Mouse (Mus musculus): ENCODE measurements around the gene Arhgdia. TPM values are rescaled to one million over a fixed set of nuclear protein-coding genes. Genes with fewer than 3 reads are reported as not detected.

Gene Arhgdia
- polyA plus RNA-seq (2014; fragmentation: Illumina TruSeq; extraction: RNeasy Lipid Tissue Mini Kit (QIAGEN cat#74804); ENCODE audit: low read depth, low replicate concordance) = 159 TPM

GRCm38 (mm10) chr11:120581490-120582267 is at the start of gene Arhgdia:
Arhgdia (minus strand) TSS chr11:120581624.

GRCm38 (mm10) chr11:120625152-120625775 is 43.8 kb upstream of the Arhgdia start, which contains the start of gene Sirt7:
Sirt7 (minus strand) TSS chr11:120625240.

GRCm38 (mm10) chr11:120617519-120618112 is 36.2 kb upstream of the Arhgdia start, which contains the start of gene Pcyt2:
Pcyt2 (minus strand) TSS chr11:120617936.

GRCm38 (mm10) chr11:120608241-120609034 is 27.0 kb upstream of the Arhgdia start, which contains the start of gene Npb:
Npb (plus strand) TSS chr11:120608477.

GRCm38 (mm10) chr11:120598283-120598989 is 17.0 kb upstream of the Arhgdia start, which contains the start of the genes Alyref and Anapc11:
Alyref (minus strand) TSS chr11:120598365.
Anapc11 (plus strand) TSS chr11:120598421.

GRCm38 (mm10) chr11:120572752-120573584 is 8.5 kb downstream of the Arhgdia start, which contains the start of gene P4hb:
P4hb (minus strand) TSS chr11:120573253.

GRCm38 (mm10) chr11:120550810-120551440 is 30.5 kb downstream of the Arhgdia start, which contains the start of gene Ppp1r27:
Ppp1r27 (minus strand) TSS chr11:120551132.

GRCm38 (mm10) chr11:120549168-120549945 is 32.1 kb downstream of the Arhgdia start, which contains the start of gene Mcrip1:
Mcrip1 (minus strand) TSS chr11:120549727.

GRCm38 (mm10) chr11:120530085-120530964 is 51.1 kb downstream of the Arhgdia start, which contains the start of gene Gcgr:
Gcgr (plus strand) TSS chr11:120530699.

Other genes with a start within 250 kb of the Arhgdia start
- 443 TPM for gene Actg1, start 233.1 kb downstream of the Arhgdia start, polyA plus RNA-seq (2014; fragmentation: Illumina TruSeq; extraction: RNeasy Lipid Tissue Mini Kit (QIAGEN cat#74804); ENCODE audit: low read depth, low replicate concordance)
- gene Fscn2, start 220.1 kb downstream of the Arhgdia start, polyA plus RNA-seq (2014; fragmentation: Illumina TruSeq; extraction: RNeasy Lipid Tissue Mini Kit (QIAGEN cat#74804); ENCODE audit: low read depth, low replicate concordance) = not detected
- 12.4 TPM for gene Faap100, start 202.9 kb downstream of the Arhgdia start, polyA plus RNA-seq (2014; fragmentation: Illumina TruSeq; extraction: RNeasy Lipid Tissue Mini Kit (QIAGEN cat#74804); ENCODE audit: low read depth, low replicate concordance)
- 46.6 TPM for gene Nploc4, start 143.9 kb downstream of the Arhgdia start, polyA plus RNA-seq (2014; fragmentation: Illumina TruSeq; extraction: RNeasy Lipid Tissue Mini Kit (QIAGEN cat#74804); ENCODE audit: low read depth, low replicate concordance)
- not detected for gene Tspan10, start 139.0 kb downstream of the Arhgdia start, polyA plus RNA-seq (2014; fragmentation: Illumina TruSeq; extraction: RNeasy Lipid Tissue Mini Kit (QIAGEN cat#74804); ENCODE audit: low read depth, low replicate concordance)
- gene Pde6g, start 128.1 kb downstream of the Arhgdia start, polyA plus RNA-seq (2014; fragmentation: Illumina TruSeq; extraction: RNeasy Lipid Tissue Mini Kit (QIAGEN cat#74804); ENCODE audit: low read depth, low replicate concordance) = 1.0 TPM
- gene Oxld1, start 123.6 kb downstream of the Arhgdia start, polyA plus RNA-seq (2014; fragmentation: Illumina TruSeq; extraction: RNeasy Lipid Tissue Mini Kit (QIAGEN cat#74804); ENCODE audit: low read depth, low replicate concordance) = 53.5 TPM
- 10.3 TPM for gene Ccdc137, start 123.5 kb downstream of the Arhgdia start, polyA plus RNA-seq (2014; fragmentation: Illumina TruSeq; extraction: RNeasy Lipid Tissue Mini Kit (QIAGEN cat#74804); ENCODE audit: low read depth, low replicate concordance)
- gene Arl16, start 114.0 kb downstream of the Arhgdia start, polyA plus RNA-seq (2014; fragmentation: Illumina TruSeq; extraction: RNeasy Lipid Tissue Mini Kit (QIAGEN cat#74804); ENCODE audit: low read depth, low replicate concordance) = 11.3 TPM
- gene Mrpl12, start 97.0 kb downstream of the Arhgdia start, polyA plus RNA-seq (2014; fragmentation: Illumina TruSeq; extraction: RNeasy Lipid Tissue Mini Kit (QIAGEN cat#74804); ENCODE audit: low read depth, low replicate concordance) = 230 TPM
- gene Slc25a10, start 89.8 kb downstream of the Arhgdia start, polyA plus RNA-seq (2014; fragmentation: Illumina TruSeq; extraction: RNeasy Lipid Tissue Mini Kit (QIAGEN cat#74804); ENCODE audit: low read depth, low replicate concordance) = 12.9 TPM
- 0.81 TPM for gene Gcgr, start 50.9 kb downstream of the Arhgdia start, polyA plus RNA-seq (2014; fragmentation: Illumina TruSeq; extraction: RNeasy Lipid Tissue Mini Kit (QIAGEN cat#74804); ENCODE audit: low read depth, low replicate concordance)
- gene Mcrip1, start 31.9 kb downstream of the Arhgdia start, polyA plus RNA-seq (2014; fragmentation: Illumina TruSeq; extraction: RNeasy Lipid Tissue Mini Kit (QIAGEN cat#74804); ENCODE audit: low read depth, low replicate concordance) = 64.9 TPM
- gene Ppp1r27, start 30.5 kb downstream of the Arhgdia start, polyA plus RNA-seq (2014; fragmentation: Illumina TruSeq; extraction: RNeasy Lipid Tissue Mini Kit (QIAGEN cat#74804); ENCODE audit: low read depth, low replicate concordance) = not detected
- gene P4hb, start 8.4 kb downstream of the Arhgdia start, polyA plus RNA-seq (2014; fragmentation: Illumina TruSeq; extraction: RNeasy Lipid Tissue Mini Kit (QIAGEN cat#74804); ENCODE audit: low read depth, low replicate concordance) = 176 TPM
- gene Alyref, start 16.7 kb upstream of the Arhgdia start, polyA plus RNA-seq (2014; fragmentation: Illumina TruSeq; extraction: RNeasy Lipid Tissue Mini Kit (QIAGEN cat#74804); ENCODE audit: low read depth, low replicate concordance) = 25.3 TPM
- 53.2 TPM for gene Anapc11, start 16.8 kb upstream of the Arhgdia start, polyA plus RNA-seq (2014; fragmentation: Illumina TruSeq; extraction: RNeasy Lipid Tissue Mini Kit (QIAGEN cat#74804); ENCODE audit: low read depth, low replicate concordance)
- gene Npb, start 26.9 kb upstream of the Arhgdia start, polyA plus RNA-seq (2014; fragmentation: Illumina TruSeq; extraction: RNeasy Lipid Tissue Mini Kit (QIAGEN cat#74804); ENCODE audit: low read depth, low replicate concordance) = not detected
- gene Pcyt2, start 36.3 kb upstream of the Arhgdia start, polyA plus RNA-seq (2014; fragmentation: Illumina TruSeq; extraction: RNeasy Lipid Tissue Mini Kit (QIAGEN cat#74804); ENCODE audit: low read depth, low replicate concordance) = 72.2 TPM
- gene Sirt7, start 43.6 kb upstream of the Arhgdia start, polyA plus RNA-seq (2014; fragmentation: Illumina TruSeq; extraction: RNeasy Lipid Tissue Mini Kit (QIAGEN cat#74804); ENCODE audit: low read depth, low replicate concordance) = 16.4 TPM
- 42.4 TPM for gene Mafg, start 52.0 kb upstream of the Arhgdia start, polyA plus RNA-seq (2014; fragmentation: Illumina TruSeq; extraction: RNeasy Lipid Tissue Mini Kit (QIAGEN cat#74804); ENCODE audit: low read depth, low replicate concordance)
- gene Pycr1, start 62.1 kb upstream of the Arhgdia start, polyA plus RNA-seq (2014; fragmentation: Illumina TruSeq; extraction: RNeasy Lipid Tissue Mini Kit (QIAGEN cat#74804); ENCODE audit: low read depth, low replicate concordance) = 2.0 TPM
- gene Myadml2, start 66.5 kb upstream of the Arhgdia start, polyA plus RNA-seq (2014; fragmentation: Illumina TruSeq; extraction: RNeasy Lipid Tissue Mini Kit (QIAGEN cat#74804); ENCODE audit: low read depth, low replicate concordance) = 61.7 TPM
- gene Notum, start 79.6 kb upstream of the Arhgdia start, polyA plus RNA-seq (2014; fragmentation: Illumina TruSeq; extraction: RNeasy Lipid Tissue Mini Kit (QIAGEN cat#74804); ENCODE audit: low read depth, low replicate concordance) = not detected
- 39.2 TPM for gene Aspscr1, start 91.3 kb upstream of the Arhgdia start, polyA plus RNA-seq (2014; fragmentation: Illumina TruSeq; extraction: RNeasy Lipid Tissue Mini Kit (QIAGEN cat#74804); ENCODE audit: low read depth, low replicate concordance)
- 53.4 TPM for gene Cenpx, start 132.1 kb upstream of the Arhgdia start, polyA plus RNA-seq (2014; fragmentation: Illumina TruSeq; extraction: RNeasy Lipid Tissue Mini Kit (QIAGEN cat#74804); ENCODE audit: low read depth, low replicate concordance)
- 12.1 TPM for gene Lrrc45, start 132.3 kb upstream of the Arhgdia start, polyA plus RNA-seq (2014; fragmentation: Illumina TruSeq; extraction: RNeasy Lipid Tissue Mini Kit (QIAGEN cat#74804); ENCODE audit: low read depth, low replicate concordance)
- gene Rac3, start 139.8 kb upstream of the Arhgdia start, polyA plus RNA-seq (2014; fragmentation: Illumina TruSeq; extraction: RNeasy Lipid Tissue Mini Kit (QIAGEN cat#74804); ENCODE audit: low read depth, low replicate concordance) = 4.0 TPM
- gene Dcxr, start 145.7 kb upstream of the Arhgdia start, polyA plus RNA-seq (2014; fragmentation: Illumina TruSeq; extraction: RNeasy Lipid Tissue Mini Kit (QIAGEN cat#74804); ENCODE audit: low read depth, low replicate concordance) = 23.6 TPM
- gene Cbr2, start 150.5 kb upstream of the Arhgdia start, polyA plus RNA-seq (2014; fragmentation: Illumina TruSeq; extraction: RNeasy Lipid Tissue Mini Kit (QIAGEN cat#74804); ENCODE audit: low read depth, low replicate concordance) = 30.3 TPM
- 3.6 TPM for gene Hmga1b, start 181.2 kb upstream of the Arhgdia start, polyA plus RNA-seq (2014; fragmentation: Illumina TruSeq; extraction: RNeasy Lipid Tissue Mini Kit (QIAGEN cat#74804); ENCODE audit: low read depth, low replicate concordance)
- 18.9 TPM for gene Rfng, start 202.6 kb upstream of the Arhgdia start, polyA plus RNA-seq (2014; fragmentation: Illumina TruSeq; extraction: RNeasy Lipid Tissue Mini Kit (QIAGEN cat#74804); ENCODE audit: low read depth, low replicate concordance)
- gene Gps1, start 202.6 kb upstream of the Arhgdia start, polyA plus RNA-seq (2014; fragmentation: Illumina TruSeq; extraction: RNeasy Lipid Tissue Mini Kit (QIAGEN cat#74804); ENCODE audit: low read depth, low replicate concordance) = 66.7 TPM
- gene Dus1l, start 214.8 kb upstream of the Arhgdia start, polyA plus RNA-seq (2014; fragmentation: Illumina TruSeq; extraction: RNeasy Lipid Tissue Mini Kit (QIAGEN cat#74804); ENCODE audit: low read depth, low replicate concordance) = 27.0 TPM
- gene Fasn, start 242.9 kb upstream of the Arhgdia start, polyA plus RNA-seq (2014; fragmentation: Illumina TruSeq; extraction: RNeasy Lipid Tissue Mini Kit (QIAGEN cat#74804); ENCODE audit: low read depth, low replicate concordance) = 30.7 TPM

All from heart, adult 10 weeks (tissue).